Mouse (Mus musculus): Measurements from ENCODE around the gene Dner. TPM values are rescaled to one million over a fixed set of nuclear protein-coding genes. Genes with fewer than 3 reads are reported as not detected.
A peak's percentile ranks its signal among the peaks of the same experiment; 100 is the strongest.

Dner gene
- 0.05 and 0.89 TPM in 2 replicates for polyA plus RNA-seq (2016; fragmentation: Nextera tagmentation; extraction: Ambion mirVana)

GRCm38 (mm10) chr1:84695517-84696411, at the start of gene Dner:
Gene Dner (minus strand): TSS chr1:84696221.
- WGBS: under 1% methylated on average over 75 of the region's 75 CpGs
- H3K27ac ChIP-seq: no peak within 1 kb of the TSS

GRCm38 (mm10) chr1:84742156-84742555, 46.1 kb upstream of the Dner start:
- Histone ChIP-seq H3K4me3 (no peak overlapping the region), H3K4me1 (no peaks in the 10 kb centered on the region), H3K36me3 (peaks cover 87% of the 10 kb centered on the region), H3K9me3 (replicated peaks) (no peaks in the 10 kb centered on the region), H3K27ac (no peak overlapping the region), H3K27me3 (ENCODE audit: low read depth, poor library complexity, severe bottlenecking) (no peaks in the 10 kb centered on the region)
- no peak for DNase-seq (ENCODE audit: low spot score)
- 94% methylated on average over 3 of the region's 3 CpGs for WGBS

More at GRCm38 (mm10) chr1:84695517-84696411, at the start of gene Dner:
- no peaks in the 10 kb centered on the region for H3K36me3 ChIP-seq
- H3K4me3 ChIP-seq: peak within 1 kb of the TSS; percentile 60
- H3K4me1 ChIP-seq: peaks cover 10% of the 10 kb centered on the region
- H3K9me3 ChIP-seq (replicated peaks): no peaks in the 10 kb centered on the region
- H3K27me3 ChIP-seq (ENCODE audit: low read depth, poor library complexity, severe bottlenecking): peaks cover 44% of the 10 kb centered on the region
- DNase-seq (ENCODE audit: low spot score): peak; percentile 94

DNA sequence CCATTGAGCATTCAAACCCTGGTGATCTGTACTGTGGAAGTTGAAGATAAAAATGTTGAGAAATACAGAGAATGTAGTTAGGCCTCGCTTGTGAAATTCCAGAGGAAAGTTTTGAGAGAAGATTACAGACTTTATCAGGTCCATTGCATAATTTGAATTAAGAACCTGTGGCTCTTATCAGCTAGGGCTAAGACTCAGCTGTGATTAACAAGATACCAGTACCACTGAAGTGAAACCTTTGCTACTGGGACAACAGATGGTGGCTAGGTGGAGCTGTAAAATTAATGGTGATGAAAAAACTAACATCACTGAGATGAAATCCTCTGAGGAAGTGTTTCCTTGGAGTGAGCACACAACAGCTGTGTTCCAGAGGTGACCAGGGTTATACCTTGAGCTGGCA, 44.1 kb upstream of the Dner start:
- no peak overlapping the region for H3K27ac ChIP-seq
- no peaks in the 10 kb centered on the region for H3K9me3 ChIP-seq (replicated peaks)
- no peaks in the 10 kb centered on the region for H3K27me3 ChIP-seq (ENCODE audit: low read depth, poor library complexity, severe bottlenecking)
- H3K4me1 ChIP-seq: no peaks in the 10 kb centered on the region
- no peak overlapping the region for H3K4me3 ChIP-seq
- DNase-seq (ENCODE audit: low spot score): no peak
- WGBS: 96% methylated on average over 1 of the region's 1 CpGs
- peaks cover 93% of the 10 kb centered on the region for H3K36me3 ChIP-seq

- Histone ChIP-seq H3K27ac (no peak overlapping the region), H3K9me3 (replicated peaks) (no peaks in the 10 kb centered on the region), H3K4me1 (no peaks in the 10 kb centered on the region), H3K4me3 (no peak overlapping the region), H3K36me3 (peaks cover 82% of the 10 kb centered on the region), H3K27me3 (ENCODE audit: low read depth, poor library complexity, severe bottlenecking) (no peaks in the 10 kb centered on the region)
- no peak for DNase-seq (ENCODE audit: low spot score)
- WGBS: 83% methylated on average over 1 of the region's 1 CpGs
Observed at GRCm38 (mm10) chr1:84737097-84737496, 41.1 kb upstream of the Dner start.

- H3K4me3 ChIP-seq: no peak overlapping the region
- no peak for DNase-seq (ENCODE audit: low spot score)
Observed at GRCm38 (mm10) chr1:84733799-84734198, 37.8 kb upstream of the Dner start.

GRCm38 (mm10) chr1:84731763-84732162, 35.7 kb upstream of the Dner start:
- H3K4me1 ChIP-seq: no peaks in the 10 kb centered on the region
- H3K4me3 ChIP-seq: no peak overlapping the region
- no peaks in the 10 kb centered on the region for H3K27me3 ChIP-seq (ENCODE audit: low read depth, poor library complexity, severe bottlenecking)
- no peak overlapping the region for H3K27ac ChIP-seq
- H3K9me3 ChIP-seq (replicated peaks): no peaks in the 10 kb centered on the region
- peaks cover 79% of the 10 kb centered on the region for H3K36me3 ChIP-seq
- DNase-seq (ENCODE audit: low spot score): no peak
- 96% methylated on average over 1 of the region's 1 CpGs for WGBS

More at GRCm38 (mm10) chr1:84733799-84734198, 37.8 kb upstream of the Dner start:
- no peaks in the 10 kb centered on the region for H3K4me1 ChIP-seq
- H3K27ac ChIP-seq: no peak overlapping the region
- H3K9me3 ChIP-seq (replicated peaks): no peaks in the 10 kb centered on the region
- no peaks in the 10 kb centered on the region for H3K27me3 ChIP-seq (ENCODE audit: low read depth, poor library complexity, severe bottlenecking)
- H3K36me3 ChIP-seq: peaks cover 79% of the 10 kb centered on the region
- 65% methylated on average over 3 of the region's 3 CpGs for WGBS

GRCm38 (mm10) chr1:84722841-84723240, 26.8 kb upstream of the Dner start:
- Histone ChIP-seq H3K27me3 (ENCODE audit: low read depth, poor library complexity, severe bottlenecking) (no peaks in the 10 kb centered on the region), H3K9me3 (replicated peaks) (no peaks in the 10 kb centered on the region), H3K27ac (no peak overlapping the region), H3K4me3 (no peak overlapping the region), H3K36me3 (peaks cover 60% of the 10 kb centered on the region), H3K4me1 (no peaks in the 10 kb centered on the region)
- no peak for DNase-seq (ENCODE audit: low spot score)

GRCm38 (mm10) chr1:84722371-84722770, 26.4 kb upstream of the Dner start:
- Histone ChIP-seq H3K4me1 (no peaks in the 10 kb centered on the region), H3K27ac (no peak overlapping the region), H3K36me3 (peaks cover 55% of the 10 kb centered on the region), H3K4me3 (no peak overlapping the region), H3K9me3 (replicated peaks) (no peaks in the 10 kb centered on the region), H3K27me3 (ENCODE audit: low read depth, poor library complexity, severe bottlenecking) (no peaks in the 10 kb centered on the region)
- DNase-seq (ENCODE audit: low spot score): no peak
- 97% methylated on average over 3 of the region's 3 CpGs for WGBS

GRCm38 (mm10) chr1:84721942-84722341, 25.9 kb upstream of the Dner start:
- no peaks in the 10 kb centered on the region for H3K4me1 ChIP-seq
- H3K27ac ChIP-seq: no peak overlapping the region
- H3K4me3 ChIP-seq: no peak overlapping the region
- H3K9me3 ChIP-seq (replicated peaks): no peaks in the 10 kb centered on the region
- H3K36me3 ChIP-seq: peaks cover 51% of the 10 kb centered on the region
- DNase-seq (ENCODE audit: low spot score): no peak
- WGBS: 94% methylated on average over 3 of the region's 3 CpGs
- no peaks in the 10 kb centered on the region for H3K27me3 ChIP-seq (ENCODE audit: low read depth, poor library complexity, severe bottlenecking)

DNA sequence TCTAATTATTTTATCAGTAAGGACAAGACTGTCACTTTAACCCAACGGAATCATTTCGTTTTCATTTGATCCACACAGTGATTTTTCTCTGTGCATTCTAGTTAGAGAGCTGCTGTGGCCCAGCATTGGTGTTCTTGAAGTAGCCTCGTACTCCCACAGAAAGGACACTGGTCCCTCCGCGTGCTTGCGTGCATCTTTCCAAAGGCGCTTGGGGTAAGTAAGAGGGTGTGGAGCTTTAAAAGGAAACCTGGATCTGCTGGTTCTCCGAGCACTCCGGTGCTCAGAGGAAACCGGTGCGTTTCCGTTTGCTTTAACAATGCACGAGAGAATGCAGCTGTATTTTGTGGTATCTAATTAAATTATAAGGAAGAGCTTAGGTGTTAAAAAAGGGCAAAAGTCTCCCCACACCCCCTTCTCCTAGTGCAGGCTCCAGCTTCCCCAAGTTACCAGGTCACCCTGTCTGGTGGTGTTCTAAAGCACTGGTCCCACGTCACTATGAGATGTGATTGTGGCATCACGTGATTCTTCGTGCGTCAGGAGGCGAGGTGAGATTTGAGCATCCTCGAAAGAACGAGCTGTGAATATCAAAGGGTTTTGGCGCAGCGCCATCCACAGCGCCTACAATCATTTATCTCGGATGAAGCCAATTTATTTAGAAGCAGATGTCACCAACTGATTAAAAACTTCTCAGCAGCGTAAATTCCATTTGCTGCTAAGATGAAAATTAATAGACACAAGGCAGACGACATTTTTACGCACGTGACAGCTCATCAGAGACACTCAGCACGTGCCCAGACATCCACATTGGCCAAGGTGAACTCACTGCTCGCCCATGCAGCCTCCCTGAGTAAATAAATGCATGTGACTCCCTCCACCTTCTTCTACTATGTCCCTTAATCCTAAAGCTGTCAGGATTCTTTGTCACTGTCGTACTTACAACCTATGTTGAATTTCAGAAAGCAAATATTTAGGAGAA, 14.1 kb upstream of the Dner start:
- peaks cover 16% of the 10 kb centered on the region; the same call in 1 of the 2 replicates for H3K27me3 ChIP-seq (ENCODE audit: low read depth, poor library complexity, severe bottlenecking)
- DNase-seq (ENCODE audit: low spot score): no peak
- WGBS: 24% methylated on average over 31 of the region's 31 CpGs
- no peaks in the 10 kb centered on the region for H3K9me3 ChIP-seq (replicated peaks)
- peak overlapping the region; percentile 34 for H3K4me3 ChIP-seq
- H3K4me1 ChIP-seq: peaks cover 4% of the 10 kb centered on the region; the same call in 1 of the 2 replicates
- no peak overlapping the region for H3K27ac ChIP-seq
- H3K36me3 ChIP-seq: no peaks in the 10 kb centered on the region

DNA sequence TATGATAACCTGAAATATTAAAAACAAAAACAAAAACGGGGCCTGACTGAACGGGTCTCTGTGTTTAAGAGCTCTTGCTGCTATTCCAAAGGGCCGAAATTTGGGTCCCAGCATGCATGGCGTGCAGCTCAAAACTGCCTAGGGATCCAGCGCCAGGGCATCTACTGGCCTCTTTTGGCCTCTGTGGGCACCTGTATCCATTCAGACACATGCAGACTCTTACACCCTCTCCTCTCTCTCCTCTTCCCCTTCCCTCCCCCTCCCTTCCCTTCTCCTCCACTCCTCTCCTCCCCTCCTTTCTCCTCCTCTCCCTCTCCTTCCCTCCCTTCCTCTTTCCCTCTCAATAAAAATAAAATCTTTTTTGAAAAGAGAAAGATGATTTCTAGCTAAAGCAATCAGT, 13.4 kb upstream of the Dner start:
- WGBS: 25% methylated on average over 5 of the region's 5 CpGs
- Histone ChIP-seq H3K4me3 (peak overlapping the region; percentile 34), H3K9me3 (replicated peaks) (no peaks in the 10 kb centered on the region), H3K27me3 (ENCODE audit: low read depth, poor library complexity, severe bottlenecking) (peaks cover 16% of the 10 kb centered on the region; the same call in 1 of the 2 replicates), H3K27ac (no peak overlapping the region), H3K4me1 (peaks cover 4% of the 10 kb centered on the region; the same call in 1 of the 2 replicates), H3K36me3 (no peaks in the 10 kb centered on the region)
- no peak for DNase-seq (ENCODE audit: low spot score)

GRCm38 (mm10) chr1:84700254-84700653, 4.2 kb upstream of the Dner start:
- Histone ChIP-seq H3K36me3 (no peaks in the 10 kb centered on the region), H3K27me3 (ENCODE audit: low read depth, poor library complexity, severe bottlenecking) (peaks cover 16% of the 10 kb centered on the region), H3K4me3 (no peak overlapping the region), H3K9me3 (replicated peaks) (no peaks in the 10 kb centered on the region), H3K27ac (no peak overlapping the region), H3K4me1 (peaks cover 8% of the 10 kb centered on the region)
- DNase-seq (ENCODE audit: low spot score): no peak
- WGBS: 99% methylated on average over 6 of the region's 6 CpGs

Data from limb, embryonic 10.5 days (tissue).